Mouse (Mus musculus) embryo, embryonic 10 days (tissue): Measurements from ENCODE around the gene Nr1i3.
"Not testable (repeated sequence)": the region's sequence is repeated elsewhere in the genome, so short reads cannot be mapped to it uniquely, and the experiment has no call there.

ENCODE experiments used
- DNase-seq: peaks from one replicate; pipeline ENCODE4 v3.0.0-alpha.2; 2015; ENCODE audit warnings: low spot score

The Nr1i3 gene

DNA sequence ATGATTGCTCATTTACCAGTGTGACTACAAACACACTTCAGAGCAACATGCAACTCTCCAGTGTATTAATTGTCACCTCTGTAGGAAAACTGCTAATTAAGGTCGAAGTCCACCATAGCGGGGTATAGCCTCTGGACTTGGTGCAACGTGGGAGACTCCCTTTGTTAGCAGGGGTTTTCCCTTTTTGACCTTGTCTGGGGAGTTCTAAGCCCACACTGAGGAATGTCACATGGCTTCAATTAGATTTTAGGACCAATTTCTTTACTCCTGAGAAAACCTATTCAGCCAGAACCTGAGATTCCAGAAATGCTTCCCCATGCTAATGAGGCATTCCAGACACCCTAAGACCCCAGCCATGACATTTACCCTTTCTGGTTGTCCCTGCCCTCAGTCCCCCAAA, 16.4 kb downstream of the Nr1i3 start:
- DNase-seq: no peak

DNA sequence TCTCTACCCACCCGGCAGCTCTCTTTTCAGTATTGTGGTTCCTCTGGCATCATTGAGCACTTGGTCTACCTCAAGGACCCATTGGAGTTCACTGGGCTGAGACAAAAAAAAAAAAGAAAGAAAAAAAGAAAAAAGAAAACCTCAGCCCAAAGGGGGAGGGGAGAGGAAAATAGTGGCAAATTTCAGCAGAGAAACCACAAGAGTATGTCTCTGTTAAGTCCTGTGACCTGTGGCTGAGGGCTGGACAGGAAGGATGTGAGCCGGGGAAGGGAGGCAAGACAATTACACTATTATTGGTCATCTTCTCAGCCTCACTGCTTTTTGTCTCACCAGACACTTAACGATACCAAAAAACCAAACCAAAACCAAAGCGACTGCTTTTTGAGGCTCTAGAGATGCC, 18.1 kb downstream of the Nr1i3 start:
- DNase-seq: no peak

DNA sequence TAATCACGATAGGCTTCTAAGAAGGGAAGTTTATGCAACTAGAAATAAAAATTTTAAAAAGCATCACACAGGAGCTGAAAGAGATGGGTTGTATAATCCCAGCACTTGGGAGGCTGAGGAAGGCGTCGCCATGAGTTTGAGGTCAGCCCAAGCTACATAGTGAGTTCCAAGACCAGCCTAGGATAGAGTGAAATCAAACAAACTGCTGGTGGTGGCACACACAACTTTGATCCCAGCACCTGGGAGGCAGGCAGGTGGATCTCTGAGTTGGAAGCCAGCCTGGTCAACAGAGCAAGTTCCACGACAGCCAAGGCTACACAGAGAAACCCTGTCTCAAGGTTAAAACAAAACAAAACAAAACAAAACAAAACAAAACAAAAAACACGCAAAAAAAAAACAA, 18.6 kb downstream of the Nr1i3 start:
- DNase-seq: no peak

DNA sequence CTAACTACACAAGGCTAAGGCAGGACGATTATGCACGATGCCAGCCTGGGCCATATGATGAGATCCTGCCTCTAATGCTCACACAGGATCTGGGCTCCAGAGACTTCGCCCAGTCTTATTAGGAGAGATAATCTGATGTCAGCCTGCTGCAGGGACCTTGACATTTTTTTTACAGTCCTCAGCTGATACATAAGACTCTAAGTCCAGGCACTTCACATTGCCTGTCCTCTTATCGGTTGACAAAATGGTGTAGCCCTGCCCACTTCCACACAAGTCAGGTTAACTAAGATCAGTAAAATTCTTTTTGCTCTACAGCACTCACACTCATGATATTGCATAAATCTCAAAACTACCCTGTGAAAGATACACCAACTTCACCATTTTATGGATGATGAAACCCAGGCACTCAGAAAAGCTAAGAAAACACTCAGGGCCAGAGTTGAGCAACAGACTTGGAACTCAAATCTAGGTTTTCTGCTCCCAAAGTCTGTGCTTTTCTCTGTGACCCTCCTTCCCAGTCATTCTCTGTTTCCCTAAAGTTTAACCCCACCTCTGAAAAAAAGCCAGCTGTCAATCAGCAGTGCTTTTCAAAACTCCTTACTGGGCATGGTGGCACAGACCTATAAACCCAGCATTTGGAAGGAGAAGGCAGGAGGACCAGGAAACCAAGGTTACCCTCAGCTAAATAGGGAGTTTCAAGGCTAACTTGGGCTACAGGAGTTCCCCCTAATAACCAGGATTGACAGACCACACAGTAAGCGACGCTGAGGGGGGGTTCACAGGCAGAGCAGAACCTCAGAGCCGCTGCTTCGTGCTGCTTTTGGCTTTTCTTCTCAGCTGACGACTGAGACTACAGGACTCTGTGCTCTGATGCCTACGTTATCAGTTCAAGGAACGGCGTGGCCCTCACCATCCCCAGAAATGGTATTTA, 19.3 kb downstream of the Nr1i3 start:
- DNase-seq: no peak

DNA sequence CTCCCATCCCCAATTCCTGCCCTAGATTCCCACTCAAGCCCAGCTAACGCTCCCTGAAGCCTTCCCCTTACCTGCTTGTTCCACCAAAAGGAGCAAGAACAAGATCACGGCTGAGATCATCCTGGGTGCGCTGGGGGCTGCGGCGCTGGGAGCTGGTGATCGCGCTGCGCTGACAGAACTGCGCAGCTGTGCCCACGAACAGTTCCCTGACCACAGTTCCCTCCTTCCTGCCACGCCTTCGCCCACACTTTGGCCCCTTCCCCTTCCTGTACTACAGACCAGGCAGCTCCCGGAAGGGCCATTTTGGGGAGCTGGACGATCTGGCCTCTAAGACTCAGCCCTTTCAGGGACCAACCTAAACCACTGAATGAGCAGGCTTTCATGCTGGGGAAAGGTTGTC, 20.4 kb downstream of the Nr1i3 start, which contains the start of gene Fcer1g:
TSS of gene Fcer1g (minus strand) at position 240 of the 400 bp plus-strand sequence.
- no peak for DNase-seq

DNA sequence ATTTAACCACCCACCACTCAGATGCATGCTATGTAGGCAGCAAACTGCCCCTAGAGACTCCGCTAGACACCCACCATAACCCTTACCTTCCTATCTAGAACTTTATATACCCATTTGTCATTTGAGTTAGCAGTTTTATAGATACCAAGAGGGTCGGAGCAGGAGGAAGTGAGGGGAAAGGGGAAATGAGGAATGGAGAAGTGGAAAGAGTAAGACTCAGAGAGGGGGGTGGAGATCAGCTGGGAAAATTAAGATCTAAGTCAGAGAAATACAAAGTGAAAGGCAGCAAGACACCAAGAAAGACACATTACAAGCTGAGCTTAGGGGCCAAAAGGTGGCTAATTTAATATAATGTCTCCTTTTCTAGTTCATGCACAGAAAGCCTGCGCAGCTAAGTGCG, 20.8 kb downstream of the Nr1i3 start:
- no peak for DNase-seq

DNA sequence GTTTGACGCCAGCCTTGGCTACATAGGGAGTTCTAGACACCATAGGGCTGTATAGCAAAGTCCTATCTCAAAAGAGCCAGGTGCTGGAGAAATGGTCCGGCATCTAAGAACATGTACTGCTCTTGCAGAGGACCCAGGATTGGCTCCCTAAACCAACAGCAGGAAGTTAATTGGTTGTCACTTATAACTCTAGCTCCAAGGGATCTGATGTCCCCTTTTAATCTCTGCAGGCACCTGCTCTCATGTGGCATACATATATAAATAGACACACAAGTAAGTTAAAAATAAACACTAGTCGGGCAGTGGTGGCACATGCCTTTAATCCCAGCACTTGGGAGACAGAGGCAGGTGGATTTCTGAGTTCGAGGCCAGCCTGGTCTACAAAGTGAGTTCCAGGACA, 22.0 kb downstream of the Nr1i3 start:
- no peak for DNase-seq

DNA sequence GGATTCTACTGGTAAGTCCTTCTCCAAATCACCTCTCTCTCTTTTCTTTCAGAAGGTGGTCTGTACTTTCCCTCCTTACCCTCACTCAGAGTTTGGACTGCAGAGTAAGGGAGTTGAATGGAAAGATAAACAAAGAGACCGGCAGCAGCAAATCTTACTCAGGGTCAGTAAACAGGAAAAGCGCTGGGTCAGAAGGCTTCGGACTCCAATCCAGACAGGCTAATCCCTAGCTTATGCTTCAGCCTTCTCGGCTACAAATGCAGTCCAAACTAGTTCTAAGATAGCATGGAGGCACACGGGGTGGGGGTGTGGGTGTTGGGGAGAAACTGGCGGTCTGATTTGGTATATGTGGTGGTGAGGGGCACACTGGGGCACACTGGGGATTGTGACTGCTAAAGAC, 23.7 kb downstream of the Nr1i3 start:
- DNase-seq: no peak

DNA sequence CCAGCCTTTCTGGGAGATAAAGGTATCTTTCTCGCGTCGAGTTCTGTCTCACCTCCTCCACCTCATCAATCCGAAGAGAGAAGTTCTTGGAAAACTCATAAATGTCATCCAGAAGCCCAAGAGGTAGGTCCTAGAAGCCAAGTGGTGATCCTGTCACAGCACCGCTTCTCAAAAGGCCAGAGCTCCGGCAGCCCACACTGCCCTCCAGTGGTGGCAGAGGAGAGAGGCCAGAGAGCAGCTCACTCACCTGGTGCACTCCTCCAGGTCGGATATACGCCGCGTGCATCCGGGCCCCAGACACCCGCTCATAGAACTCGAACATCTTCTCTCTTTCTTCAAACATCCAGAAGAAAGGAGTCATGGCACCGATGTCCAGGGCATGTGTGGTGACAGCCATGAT, 24.7 kb downstream of the Nr1i3 start:
- peak; percentile 71 for DNase-seq

DNA sequence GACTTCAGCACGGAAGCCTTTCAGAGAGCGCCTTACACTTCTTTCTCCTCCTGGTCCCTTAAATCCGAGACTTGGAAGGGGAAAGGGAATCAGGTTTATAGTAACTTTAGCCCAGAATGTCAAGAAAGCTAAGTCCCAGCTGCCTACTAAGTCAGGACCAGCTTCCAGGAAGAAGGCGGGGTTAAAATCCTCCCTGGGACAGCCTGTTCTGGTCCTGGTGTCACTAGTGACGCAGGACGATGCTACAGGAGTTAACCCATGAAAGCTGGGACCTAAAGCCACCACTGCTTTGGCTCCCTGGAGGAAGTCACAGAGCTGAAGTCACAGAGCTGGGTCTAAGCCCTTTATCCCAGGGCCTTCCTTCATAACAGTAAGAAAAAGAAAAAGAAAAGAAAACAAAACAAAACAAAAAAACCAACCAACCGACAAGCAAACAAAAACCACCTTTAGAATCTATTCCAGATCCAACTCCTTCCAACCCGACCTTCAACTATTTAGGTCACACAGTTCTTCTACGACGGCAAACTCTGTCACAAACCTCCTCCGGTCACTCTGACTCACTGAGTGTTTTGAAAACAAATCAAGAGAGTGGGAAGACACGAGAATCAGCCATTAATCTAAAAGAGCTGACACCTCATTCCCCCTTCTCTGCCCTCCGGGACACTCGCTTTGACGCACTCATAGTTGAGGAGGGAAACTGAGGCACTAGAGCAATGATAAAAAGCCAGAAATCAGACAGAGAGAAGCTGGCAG, 26.4 kb downstream of the Nr1i3 start:
- no peak for DNase-seq

DNA sequence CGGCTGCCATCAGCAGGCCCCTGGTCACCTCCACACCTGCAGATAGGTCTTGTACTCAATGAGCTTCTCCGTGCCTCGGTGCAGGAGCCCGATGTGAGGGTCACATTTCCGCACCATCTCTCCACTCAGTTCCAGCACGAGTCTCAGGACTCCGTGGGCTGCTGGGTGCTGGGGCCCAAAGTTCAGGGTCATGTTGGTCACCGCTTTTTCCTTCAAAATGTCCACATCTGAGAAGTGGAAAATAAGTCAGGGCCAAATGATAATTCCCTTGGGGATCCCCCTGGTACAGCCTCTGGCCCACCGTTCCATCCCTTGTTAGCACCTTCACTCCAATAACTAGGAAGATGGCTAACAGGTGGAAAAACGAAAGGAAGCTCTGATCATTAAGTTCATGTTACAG, 27.1 kb downstream of the Nr1i3 start:
- no peak for DNase-seq

DNA sequence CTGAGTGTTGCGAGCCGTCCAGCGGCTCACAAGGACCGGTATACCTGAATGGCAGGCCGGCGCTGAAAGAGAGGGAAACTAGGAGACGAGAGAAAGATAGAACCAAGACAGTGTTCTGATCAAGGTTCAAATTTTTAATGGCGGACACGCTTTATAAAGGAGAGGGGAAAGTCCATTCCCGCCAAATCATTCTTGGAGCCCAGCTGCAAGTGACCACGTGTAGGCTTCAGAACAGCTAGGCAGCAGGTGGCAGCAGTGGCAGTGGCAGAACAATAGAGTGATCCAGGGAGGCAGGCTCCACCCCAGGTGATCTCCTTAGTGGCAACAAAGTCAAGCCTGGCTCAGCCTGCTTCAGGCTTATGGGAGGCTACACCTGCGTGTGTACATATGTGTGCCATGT, 28.2 kb downstream of the Nr1i3 start:
- DNase-seq: not testable (repeated sequence)

DNA sequence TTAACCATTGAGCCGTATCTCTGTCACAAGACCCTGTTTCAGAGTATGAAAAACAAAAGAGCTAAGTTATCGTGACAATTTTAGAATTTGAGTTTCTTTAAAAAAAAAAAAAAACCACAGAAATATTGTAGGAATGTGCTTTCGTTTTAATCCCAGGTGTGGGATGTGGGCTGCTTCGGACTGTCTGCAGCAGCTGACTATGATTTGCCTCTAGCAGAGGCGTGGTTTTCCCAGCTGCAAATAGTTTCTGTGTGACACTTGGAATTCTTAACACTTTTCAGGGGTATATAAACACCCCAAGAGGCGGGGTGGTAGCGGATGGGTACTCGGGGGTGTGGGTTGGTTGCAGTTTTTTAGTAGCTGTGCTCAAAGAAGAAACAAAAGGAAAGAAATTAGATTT, 31.6 kb downstream of the Nr1i3 start:
- no peak for DNase-seq

DNA sequence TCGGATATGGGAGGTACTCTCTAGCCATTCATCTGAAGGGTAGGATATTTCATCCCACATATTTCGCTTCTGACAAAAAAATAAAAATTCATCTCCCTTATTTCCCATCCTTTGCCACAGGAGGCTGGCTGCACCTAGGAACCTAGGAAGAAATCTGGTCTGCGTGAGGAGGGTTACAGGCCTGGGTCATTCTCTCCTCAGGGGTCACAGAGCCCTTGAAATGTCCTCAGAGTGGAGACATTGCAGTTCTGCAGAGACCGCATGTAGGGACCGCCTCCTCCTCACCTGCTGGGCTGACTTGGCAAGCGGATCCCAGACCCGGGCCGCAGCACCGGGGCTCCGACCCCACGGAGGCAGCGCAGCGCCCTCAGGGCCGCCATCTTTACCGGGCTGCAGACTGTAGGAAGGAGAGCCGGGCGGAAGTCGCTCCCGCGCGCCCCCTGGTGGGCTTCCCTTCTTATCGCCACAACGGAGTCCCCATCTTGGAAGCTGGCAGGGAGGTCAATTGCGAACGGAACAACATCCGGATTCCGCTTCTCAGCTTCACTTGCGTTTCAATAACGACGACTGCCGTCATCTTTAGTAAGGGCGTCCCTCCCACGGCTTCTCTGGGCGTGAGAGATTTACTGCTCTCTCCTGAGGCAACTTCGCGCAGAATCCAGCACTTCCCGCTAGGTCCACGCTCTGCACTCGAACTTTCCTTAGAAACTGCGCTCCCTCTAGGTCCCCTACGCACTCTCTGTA, 33.1 kb downstream of the Nr1i3 start:
- peak; percentile 99 for DNase-seq

DNA sequence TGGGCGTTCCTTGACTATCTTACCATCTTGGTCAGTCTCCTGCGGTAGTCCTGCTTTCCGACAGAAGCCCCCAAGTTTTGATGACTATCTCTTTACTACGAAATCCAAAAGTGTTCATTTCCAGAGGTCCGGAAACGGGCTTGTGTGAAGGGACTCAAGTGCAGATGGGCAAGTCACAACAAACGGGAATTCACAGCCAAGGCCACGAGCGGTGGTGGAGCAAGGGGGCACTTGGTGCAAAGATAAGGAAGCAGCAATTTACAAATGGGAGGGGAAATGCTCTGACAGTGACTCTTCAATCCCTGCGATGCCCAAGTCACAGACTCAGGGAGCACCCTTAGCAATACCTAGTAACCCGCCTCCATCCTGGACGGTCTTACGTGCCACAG, 33.7 kb downstream of the Nr1i3 start:
- no peak for DNase-seq

DNA sequence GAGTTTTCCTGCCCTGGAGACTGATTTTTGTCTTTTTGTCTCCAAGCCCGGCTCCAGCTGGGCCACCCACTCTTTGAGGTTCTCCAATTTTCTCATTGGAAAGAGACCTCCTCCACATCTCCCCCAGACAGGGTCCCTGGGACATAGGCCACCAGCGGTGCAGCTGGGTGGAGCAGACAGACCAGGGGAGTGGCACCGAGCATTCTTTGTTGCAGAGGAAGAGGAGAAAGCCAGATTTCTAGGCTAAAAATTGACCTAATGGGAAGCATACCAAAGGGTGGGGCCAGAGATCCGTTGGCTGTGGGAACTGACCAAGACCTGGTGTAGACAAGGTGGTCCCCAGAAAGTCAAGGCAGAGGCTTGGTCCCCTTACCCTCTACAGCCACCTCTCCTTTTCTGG, 34.1 kb downstream of the Nr1i3 start:
- no peak for DNase-seq

DNA sequence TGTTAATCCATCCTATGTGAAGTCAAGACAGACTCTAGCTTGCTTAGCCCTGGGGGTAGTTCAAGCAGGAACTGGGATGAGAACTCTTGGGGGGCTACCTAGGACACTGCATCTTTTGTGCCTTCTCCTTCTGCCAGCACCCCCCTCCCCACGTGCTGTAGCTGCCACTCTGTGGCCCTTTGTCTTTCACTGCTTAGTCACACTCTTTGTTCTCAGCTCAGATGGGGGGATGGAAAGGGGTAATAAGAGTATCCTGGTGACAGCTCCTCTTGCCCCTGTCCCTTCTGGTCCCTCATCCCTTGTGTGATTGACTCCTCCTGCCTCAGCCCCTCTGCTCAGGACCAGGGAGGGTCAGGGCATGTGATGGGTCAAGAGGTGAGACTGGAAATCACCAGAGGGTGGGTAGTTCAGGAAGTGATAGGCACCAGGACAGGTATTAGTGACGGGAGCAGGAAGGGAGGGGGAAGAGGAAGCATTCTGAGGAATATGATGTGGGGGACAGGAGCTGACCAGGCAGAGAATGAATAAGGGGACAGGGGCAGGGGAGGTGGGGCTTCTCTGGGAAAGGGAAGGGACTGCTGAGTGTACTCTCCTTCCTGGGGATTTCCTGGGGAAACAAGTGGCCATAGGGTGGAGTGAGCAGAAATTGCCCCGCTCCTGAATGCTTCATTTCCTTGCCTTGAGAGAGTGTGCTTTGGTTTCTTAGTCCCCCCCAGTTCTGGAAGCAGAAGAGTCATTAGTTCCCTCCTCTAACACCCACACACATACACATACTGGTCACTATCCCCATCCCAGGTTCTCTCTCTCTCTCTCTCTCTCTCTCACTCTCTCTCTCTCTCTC, 34.8 kb downstream of the Nr1i3 start:
- peak; percentile 39 for DNase-seq

DNA sequence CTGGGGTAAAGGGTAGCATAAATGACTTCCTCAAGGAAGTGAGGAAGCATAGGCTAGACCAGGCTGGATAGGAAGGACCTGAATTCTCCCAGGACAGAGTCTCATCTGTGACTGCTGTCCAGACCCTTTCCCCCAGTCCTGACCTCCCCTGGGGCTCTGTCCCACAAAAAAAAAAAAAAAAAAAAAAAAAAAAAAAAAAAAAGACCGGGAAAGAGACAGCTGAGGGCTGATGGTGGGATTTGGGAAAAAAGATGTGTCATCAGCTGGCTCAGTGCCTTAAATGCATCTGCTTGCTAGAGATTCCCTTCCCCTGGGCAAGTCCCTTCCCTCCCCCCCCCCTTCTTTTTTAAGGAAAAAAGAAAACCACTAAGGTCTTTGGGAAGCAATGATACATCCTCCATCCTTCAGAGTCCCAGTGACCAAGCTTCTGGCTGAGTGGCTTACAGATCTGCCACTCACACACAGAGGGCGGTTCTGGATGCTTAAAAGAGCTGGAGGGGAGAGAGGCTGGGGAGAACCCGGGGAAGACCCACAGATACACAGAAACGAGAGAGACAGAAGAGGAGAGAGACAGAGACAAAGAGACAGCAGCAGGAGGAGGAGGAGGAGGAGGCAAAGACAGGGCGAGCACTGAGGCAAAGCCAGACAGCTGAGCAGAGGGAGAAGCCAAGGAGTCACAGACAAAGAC, 36.3 kb downstream of the Nr1i3 start, which contains the start of gene Adamts4:
TSS of gene Adamts4 (plus strand) at position 509 of the 688 bp plus-strand sequence.
- DNase-seq: peak; percentile 76

DNA sequence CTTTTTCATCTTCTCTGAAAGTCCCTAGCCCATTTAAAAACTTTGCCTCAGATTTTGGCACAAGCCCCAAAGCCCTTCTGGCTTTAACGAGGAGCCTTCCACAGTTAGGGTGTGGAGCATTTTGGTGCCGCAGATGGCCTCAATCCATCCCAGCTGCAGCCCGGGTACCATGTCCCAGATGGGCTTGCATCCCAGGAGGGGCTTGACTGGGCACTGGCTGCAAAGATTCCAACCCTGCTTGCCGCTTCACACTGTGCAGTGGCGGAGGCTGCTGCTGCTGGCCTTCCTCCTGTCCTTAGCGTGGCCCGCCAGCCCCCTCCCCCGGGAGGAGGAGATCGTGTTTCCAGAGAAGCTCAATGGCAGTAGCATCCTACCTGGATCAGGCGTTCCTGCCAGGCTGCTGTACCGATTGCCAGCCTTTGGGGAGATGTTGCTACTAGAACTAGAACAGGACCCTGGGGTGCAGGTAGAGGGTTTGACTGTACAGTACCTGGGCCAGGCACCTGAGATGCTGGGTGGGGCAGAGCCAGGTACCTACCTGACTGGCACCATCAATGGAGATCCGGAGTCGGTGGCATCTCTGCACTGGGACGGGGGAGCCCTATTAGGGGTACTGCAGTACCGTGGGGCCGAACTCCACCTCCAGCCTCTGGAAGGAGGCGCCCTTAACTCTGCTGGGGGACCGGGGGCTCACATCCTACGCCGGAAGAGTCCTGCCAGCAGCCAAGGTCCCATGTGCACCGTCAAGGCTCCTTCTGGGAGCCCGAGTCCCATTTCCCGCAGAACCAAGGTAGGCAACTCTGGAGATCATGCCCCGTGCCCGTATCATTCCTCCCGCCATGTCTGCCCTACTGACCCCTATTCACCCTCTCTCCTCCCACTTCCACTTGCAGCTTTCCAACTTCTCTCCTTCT, 37.2 kb downstream of the Nr1i3 start, which contains the start of gene Ndufs2:
TSS of gene Ndufs2 (minus strand) at position 709 of the 914 bp plus-strand sequence.
- peak; percentile 67 for DNase-seq
